Mouse (Mus musculus) gastrocnemius, postnatal 4 days (tissue): ENCODE results near the gene Stk31. TPM values are rescaled to one million over a fixed set of nuclear protein-coding genes. Genes with fewer than 3 reads are reported as not detected.

ENCODE experiments used
- total RNA-seq, 2 experiments: library from RNA; stranded (reverse); gene quantifications; 2 replicates each; pipeline ENCODE4 v1.2.3; 2021

Stk31 gene
- total RNA-seq, 2 experiments from 2014 or later, result 0.96 to 0.98 TPM

Other genes starting within 250 kb of the Stk31 start
- gene Igf2bp3, start 180.6 kb upstream of the Stk31 start, total RNA-seq, result 10 to 100 TPM; 18.6 to 20.8 TPM
- 10 to 100 TPM; 36.9 to 42.3 TPM for gene Tra2a, start 131.6 kb upstream of the Stk31 start, total RNA-seq
- 1 to 10 TPM; 2.4 to 2.9 TPM for gene Ccdc126, start 76.3 kb upstream of the Stk31 start, total RNA-seq
- 1 to 10 TPM; 2.1 to 3.4 TPM for gene Fam221a, start 27.9 kb upstream of the Stk31 start, total RNA-seq